Mouse (Mus musculus) lung, postnatal 36 days (tissue): ENCODE results near the gene Zeb2.
A peak's percentile ranks its signal among the peaks of the same experiment; 100 is the strongest.

Experiments
- DNase-seq: peaks from one replicate; pipeline ENCODE4 v3.0.0; 2022; ENCODE audit warnings: mixed read lengths

Zeb2 gene

DNA sequence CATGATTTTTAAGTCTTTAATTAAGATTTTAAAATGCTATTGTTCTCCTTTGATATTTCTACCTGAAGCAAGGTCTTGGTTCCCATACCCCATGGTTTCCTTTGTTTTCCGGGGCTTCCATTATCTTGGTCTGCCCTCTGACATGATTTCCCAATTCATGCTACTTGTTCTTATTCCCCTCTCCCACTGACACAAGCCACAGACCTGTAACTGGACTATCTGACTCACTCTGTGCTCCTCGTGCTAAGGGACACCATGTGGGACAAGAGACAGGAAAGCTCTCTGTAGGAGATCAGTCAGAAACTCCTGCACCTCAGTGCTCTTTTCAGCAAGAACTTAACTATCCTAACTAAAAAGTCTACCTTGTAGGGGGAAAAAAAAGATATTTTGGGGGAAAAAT, 139.6 kb downstream of the Zeb2 start:
- DNase-seq: no peak

DNA sequence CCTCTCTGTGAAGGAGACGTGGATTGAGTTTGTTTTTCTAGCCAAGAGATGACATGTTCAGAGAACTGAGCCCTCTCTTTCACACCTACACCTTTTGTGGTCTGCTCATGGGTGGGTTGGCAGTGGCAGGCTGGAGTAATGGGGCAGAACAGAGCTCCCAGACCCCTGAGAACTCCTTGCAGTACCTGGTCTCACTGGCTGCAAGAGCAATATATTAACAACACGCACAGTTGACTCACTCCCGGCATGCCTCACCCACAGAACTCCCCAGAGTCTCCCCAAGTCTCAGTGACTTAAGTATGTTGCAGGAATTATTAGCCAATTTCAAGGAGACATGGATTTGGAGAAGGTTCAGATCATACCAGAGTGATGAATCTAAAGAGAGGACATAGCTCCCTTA, 140.1 kb downstream of the Zeb2 start:
- no peak for DNase-seq

DNA sequence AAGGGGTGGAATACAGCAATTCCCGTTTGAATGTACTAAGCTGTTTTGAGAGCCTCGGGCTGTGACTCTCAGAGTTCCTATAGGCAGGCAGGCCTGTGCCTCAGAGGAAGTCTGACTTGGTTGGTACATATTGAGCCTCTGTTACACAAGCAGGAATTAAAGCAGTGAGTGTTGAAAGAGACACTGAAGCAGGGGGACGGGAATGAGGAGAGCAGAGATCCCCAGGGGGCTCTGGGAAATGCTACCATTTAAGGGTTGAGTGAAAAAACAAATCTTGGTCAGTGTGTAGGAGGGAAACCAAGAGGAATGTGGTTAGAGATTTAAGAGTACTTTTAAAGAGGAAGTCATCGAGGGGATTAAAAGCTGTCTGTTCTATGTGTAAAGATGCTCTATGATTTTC, 140.7 kb downstream of the Zeb2 start:
- DNase-seq: peak; percentile 59

DNA sequence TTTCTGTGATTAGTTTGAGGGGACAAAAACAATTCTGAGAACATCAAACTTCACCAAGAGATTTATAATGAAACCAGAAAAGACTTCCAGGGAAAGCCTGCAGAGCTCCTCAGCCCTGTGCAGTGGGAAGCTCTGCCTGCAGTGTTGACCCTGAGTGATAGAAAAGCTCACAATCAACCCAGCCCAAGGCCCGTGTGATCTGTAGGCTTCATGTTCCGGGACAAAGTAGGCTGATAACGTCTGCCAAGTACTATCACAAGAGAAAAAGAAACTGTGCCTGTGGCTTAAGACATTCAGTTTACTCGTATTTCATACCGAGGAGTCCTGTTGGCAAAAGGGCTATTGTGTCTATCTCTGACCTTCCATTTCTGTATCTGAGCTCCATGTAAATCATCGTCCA, 143.4 kb downstream of the Zeb2 start:
- DNase-seq: no peak

DNA sequence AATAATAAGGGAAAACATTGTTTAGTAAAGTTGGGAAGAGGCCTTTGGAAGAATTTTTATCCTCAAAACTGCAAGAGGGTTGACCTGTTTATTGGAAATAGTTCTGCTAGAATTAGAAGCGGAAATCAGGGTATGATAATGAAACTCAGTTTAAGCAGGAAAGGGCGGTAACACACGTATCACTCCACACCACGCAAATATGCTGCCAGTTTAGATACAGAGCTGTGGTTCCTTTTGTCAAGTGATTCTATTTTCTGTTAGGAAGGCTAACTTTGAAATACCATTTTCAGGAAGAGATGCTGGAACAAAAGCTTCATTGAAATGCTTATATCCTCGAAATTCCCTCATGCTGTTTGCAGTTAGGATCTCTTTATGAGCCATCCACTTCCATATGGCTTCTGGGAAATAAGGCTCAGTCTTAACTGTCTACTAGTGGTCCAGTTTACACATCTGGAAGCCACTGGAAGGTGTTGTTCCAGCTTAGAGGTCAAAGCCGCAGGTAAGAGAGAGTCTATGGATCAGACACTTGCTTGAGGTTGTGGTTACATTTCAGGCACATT, 147.0 kb downstream of the Zeb2 start:
- no peak for DNase-seq

DNA sequence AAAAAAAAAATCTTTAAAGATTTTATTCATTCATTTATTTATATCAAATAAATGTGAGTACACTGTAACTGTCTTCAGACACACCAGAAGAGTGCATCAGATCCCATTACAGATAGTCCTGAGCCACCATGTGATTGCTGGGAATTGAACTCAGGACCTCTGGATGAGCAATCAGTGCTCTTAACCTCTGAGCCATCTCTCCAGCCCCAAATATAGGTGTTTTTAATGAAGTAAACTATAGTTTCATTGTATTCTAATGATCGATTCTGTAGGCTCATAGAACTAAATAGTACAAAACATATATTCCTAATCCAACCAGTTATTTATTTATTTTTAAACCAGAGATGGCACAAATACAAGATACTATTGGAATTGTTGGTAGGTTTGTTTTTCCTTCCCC, 147.6 kb downstream of the Zeb2 start:
- DNase-seq: no peak

DNA sequence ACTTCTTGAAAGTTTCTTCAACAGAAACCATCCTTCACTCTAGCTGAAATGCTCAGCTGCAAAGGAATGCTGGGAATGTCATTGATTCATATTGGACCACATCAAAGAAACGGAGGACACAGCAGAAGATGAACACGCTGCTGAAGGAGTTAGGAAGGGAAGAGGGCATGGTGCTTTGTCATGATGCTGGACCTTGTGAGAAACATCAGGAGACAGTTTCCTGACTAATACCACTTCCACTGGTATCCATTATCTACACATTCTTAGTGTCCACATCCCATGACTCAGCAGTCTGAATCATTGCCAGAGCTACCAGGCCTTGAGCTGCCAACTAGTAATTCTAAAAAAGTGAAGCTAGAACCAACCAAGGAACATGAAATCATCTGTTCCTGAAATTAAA, 148.0 kb downstream of the Zeb2 start:
- DNase-seq: no peak

DNA sequence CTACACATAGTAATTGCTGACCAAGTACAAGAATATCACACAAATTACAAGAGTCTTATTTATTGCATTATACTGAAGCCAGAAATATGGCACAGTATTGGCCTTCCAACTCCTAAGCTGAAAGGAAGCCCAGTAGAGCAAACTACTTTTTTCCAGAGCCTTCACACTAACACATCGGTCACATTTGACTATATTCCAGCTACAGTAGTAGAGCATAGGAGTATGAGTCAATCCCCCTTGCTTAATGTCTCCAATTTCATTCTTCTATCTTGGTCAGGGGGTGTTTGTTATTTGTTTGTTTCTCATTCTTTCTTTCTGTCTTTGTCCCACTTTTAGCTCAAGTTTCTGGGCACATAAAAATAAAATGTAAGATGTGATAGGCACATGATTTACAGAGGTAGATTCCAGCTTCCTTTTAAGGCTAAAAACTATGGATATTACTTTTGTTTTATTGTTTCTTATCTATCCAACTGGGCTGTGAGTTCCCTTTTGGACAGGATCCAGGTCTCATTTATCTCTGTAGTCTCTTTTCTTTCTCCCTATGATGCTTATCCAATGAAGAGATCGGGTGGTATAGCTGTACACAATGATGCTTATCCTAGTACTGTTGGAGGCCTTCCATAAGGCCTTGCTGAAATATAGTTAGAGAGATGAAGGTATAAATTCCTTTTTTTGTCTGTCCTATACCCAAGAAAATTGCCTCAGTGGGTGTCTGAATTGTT, 151.2 kb downstream of the Zeb2 start:
- no peak for DNase-seq

DNA sequence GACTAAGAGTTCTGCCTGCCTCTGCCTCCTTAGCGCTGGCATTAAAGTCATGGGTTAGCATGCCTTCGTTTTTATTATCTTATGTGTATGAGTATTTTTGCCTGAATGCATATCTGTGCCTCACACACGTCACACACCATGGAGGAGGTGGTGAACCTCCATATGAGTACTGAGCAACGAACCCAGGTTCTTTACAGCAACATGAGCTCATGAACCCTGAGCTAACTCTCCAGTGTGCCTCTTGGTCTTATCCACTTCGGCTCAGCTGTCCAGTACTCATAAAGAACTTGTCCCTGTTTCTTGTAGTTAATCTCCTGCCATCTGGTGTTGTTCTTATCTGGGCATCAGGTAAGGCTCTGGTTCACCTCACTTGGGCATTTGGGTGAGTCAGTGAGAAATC, 154.6 kb downstream of the Zeb2 start:
- DNase-seq: no peak

DNA sequence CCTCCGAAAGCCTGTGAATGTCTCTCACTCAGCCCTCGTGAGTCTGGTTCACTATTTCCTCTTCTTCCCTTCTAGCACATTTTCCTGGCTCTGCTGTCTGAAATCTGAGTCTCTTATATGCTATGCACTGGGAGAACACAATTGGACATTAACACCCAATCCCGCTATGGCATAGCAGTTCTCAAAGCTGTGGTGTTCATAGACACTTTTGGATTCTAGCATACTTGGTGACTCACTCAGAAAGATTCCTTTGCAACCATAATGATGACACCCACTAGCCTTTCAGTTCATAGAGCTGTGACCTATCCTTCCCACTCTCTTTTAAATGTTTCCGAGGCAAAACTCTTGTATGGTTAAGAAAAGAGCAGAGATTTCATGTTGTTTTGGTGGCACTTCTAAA, 156.0 kb downstream of the Zeb2 start:
- DNase-seq: no peak

DNA sequence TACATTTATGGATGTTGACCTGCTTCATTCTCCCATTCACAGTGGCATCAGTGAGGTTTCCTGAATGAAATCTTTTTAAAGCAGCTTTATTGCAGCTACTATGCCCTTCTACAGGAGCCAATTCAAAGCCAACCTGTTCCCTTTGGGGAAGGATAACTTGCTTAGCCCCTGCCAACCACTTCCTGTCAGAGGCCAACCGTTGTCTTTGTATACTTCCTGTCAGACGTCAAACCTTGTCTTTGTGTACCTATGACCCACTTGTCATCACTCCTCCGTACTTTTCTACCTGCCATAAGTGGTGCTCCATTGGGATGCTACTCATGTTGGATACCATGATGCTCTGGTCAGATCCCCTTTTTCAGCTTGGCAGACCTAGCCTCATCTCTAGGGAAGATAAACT, 156.6 kb downstream of the Zeb2 start:
- DNase-seq: no peak

DNA sequence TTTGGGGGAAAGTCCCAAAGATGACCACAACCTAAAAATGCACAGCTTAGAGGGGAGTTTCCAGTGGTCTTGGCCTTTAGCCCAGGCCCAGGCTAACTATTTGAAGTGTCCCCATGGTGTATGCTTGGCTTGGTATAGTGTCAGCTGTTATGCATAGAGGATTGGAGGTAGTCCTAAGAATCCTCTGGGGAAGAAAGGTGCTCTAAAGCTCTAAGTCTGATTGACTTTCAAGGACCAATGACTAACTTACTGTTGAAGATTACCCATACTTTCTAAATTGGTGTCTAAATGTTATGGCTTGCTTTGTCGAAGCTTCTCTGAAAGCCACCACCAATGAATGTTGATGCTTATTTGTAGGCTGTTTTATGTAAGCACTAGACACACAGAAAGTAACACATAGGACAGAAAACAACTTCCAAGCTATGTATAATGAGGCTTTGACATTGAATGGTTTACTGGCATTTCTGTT, 159.8 kb downstream of the Zeb2 start:
- DNase-seq: no peak

DNA sequence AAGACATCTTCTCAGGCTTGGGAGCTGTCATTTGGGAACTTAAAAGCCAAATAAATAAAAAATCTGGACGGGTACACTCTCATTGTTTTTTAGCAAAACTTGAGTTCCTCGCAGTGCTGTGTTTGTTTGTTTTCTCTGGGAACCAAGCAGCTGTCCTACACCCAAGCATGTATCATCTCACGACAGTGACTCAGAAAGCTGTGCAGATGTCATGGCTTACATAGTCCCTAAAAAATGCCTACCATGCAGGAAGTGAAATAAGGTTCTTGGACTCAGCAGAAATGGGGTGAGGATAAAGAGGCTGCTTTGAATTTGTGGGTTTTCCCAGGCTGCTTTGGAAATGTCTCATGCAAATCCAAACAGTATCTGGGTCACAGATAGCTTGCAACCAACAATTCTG, 161.0 kb downstream of the Zeb2 start:
- peak; percentile 57 for DNase-seq

DNA sequence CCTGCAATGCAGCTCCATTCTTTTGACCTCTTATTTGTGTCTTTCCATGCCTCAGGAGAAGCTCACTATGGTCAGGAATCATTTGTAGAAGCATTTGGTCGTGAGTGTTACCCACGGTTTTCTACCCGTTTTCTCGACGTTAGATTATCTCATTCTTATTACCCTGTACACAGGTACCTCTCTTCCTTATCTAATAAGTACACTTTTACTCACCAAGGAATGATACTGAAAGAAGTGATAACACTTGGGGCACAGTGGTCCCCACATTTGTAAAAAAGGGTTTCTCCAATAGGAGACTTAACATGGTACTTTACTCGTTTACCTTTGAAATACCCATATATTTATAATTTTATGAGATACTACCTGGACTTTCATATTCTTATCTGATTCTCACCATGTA, 161.7 kb downstream of the Zeb2 start:
- DNase-seq: no peak

DNA sequence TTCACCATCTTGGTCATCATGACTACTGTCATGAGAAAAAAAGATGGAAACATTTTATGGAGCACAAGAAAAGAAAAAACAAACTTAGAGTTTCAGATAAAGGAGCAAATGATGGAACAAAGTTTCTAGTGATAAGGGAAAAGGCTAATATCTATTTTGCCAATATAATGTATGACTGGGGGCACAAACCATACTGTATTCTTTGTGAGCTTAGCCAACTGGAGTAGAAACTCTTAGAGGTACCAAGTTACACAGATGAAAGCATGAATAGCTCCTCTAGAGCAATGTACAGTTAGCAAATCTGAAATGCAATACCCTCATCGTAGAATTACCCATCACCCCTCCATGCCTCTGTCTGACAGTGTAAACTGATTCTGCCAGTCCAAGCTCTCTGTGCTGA, 163.0 kb downstream of the Zeb2 start:
- DNase-seq: no peak

DNA sequence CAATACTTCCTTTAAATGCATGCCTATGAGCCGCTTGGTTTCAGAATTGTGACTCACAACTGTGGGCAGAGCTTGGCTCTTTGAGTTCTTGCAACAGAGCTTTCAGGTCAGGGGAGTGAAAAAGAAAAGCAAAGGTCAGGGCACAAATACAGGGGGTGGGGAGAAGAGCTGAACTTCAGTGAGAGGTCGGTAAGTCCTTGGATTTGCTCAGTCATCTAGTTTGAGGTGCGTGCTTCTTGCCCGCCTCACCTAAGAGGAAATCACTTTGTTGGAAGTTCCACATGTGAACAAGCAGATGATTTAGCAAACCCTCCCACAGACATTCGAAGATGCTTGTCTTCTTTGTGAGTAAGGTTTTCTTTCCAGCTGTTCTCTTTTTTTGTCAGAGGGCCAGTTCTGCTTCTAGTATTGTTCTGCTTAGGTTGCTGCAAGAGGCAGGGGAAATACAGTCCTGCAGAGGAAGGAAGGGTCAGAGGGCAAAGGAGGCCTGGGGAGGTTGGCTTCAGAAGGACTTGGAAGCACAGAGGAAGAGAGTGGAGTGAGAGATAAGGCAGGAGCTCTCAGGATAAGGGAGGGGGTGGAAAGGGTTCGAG, 164.3 kb downstream of the Zeb2 start:
- peak; percentile 56 for DNase-seq

DNA sequence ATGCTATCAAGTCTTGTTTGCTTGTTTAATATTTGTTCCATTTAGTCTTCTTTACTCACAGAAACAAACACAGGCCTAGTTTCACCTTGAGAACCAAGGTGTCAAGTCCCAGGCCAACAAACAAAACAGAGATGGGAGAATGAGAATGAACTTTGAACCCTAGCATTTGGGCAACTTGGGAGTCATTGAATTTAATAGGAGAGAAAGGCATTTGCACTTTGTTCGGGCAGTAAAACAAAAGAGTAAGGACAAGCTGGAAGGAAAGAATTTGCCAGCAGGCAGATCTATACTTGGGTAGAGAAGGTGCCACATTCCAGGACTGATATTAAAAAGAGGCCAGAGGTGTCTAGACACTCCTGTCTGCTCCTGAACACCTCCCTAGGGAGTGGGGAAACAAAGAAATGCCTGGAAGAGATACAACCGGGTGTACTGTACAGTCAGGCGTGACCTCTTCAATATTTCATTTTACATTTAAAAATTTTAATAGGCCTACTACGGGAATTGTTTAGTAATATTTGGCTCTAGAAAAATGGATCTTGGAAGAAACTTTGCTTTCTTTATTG, 165.5 kb downstream of the Zeb2 start:
- no peak for DNase-seq

DNA sequence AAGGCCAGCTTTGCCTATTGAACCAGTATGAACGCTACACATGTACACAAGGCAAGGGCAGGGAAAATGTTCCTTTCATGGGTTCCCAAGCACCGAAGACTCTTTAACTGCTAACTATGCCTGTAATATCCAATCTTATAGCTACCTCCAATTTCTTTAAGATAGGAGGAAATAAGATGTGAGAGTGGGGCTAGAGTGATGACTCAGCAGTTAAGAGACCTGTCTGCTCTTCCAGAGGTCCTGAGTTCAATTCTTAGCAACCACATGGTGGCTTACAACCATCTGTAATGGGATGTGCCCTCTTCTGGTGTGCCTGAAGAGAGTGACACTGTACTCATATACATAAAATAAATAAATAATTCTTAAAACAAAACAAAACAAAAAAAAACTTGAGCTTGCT, 172.5 kb downstream of the Zeb2 start:
- no peak for DNase-seq
